Mouse (Mus musculus) cerebellum, adult 8-10 months (tissue): ENCODE data around the gene Mfng.

Experiments
- DNase-seq: peaks from one replicate; pipeline ENCODE4 v3.0.0; 2022

Gene Mfng

GRCm38 (mm10) chr15:78754144-78754543 is 19.1 kb downstream of the Mfng start:
- no peak for DNase-seq

GRCm38 (mm10) chr15:78752991-78753390 is 20.3 kb downstream of the Mfng start:
- no peak for DNase-seq

GRCm38 (mm10) chr15:78750608-78751350 is 22.5 kb downstream of the Mfng start:
- no peak for DNase-seq

- no peak for DNase-seq
Observed at GRCm38 (mm10) chr15:78749855-78750254, 23.4 kb downstream of the Mfng start.

- DNase-seq = peak; percentile 48
Observed at GRCm38 (mm10) chr15:78744206-78744605, 29.1 kb downstream of the Mfng start.

- no peak for DNase-seq
Observed at GRCm38 (mm10) chr15:78742831-78743230, 30.4 kb downstream of the Mfng start.

- no peak for DNase-seq
Observed at GRCm38 (mm10) chr15:78740662-78741061, 32.6 kb downstream of the Mfng start.

- no peak for DNase-seq
Observed at GRCm38 (mm10) chr15:78737146-78737545, 36.1 kb downstream of the Mfng start.

- DNase-seq = no peak
Observed at GRCm38 (mm10) chr15:78736681-78737100, 36.6 kb downstream of the Mfng start.

GRCm38 (mm10) chr15:78736181-78736579 is 37.1 kb downstream of the Mfng start:
- no peak for DNase-seq

GRCm38 (mm10) chr15:78735431-78736180 is 37.7 kb downstream of the Mfng start:
- no peak for DNase-seq

- no peak for DNase-seq
Observed at GRCm38 (mm10) chr15:78731830-78732229, 41.4 kb downstream of the Mfng start.

GRCm38 (mm10) chr15:78730315-78731049 is 42.8 kb downstream of the Mfng start:
- no peak for DNase-seq

GRCm38 (mm10) chr15:78726697-78727096 is 46.6 kb downstream of the Mfng start:
- no peak for DNase-seq

- no peak for DNase-seq
Observed at GRCm38 (mm10) chr15:78720532-78720931, 52.7 kb downstream of the Mfng start.

GRCm38 (mm10) chr15:78720094-78720493 is 53.2 kb downstream of the Mfng start:
- peak; percentile 51 for DNase-seq

GRCm38 (mm10) chr15:78719416-78719815 is 53.9 kb downstream of the Mfng start:
- no peak for DNase-seq

- no peak for DNase-seq
Observed at GRCm38 (mm10) chr15:78718290-78719250, 54.7 kb downstream of the Mfng start, which contains the start of gene Elfn2. Elfn2 (minus strand) TSS chr15:78718771.

- no peak for DNase-seq
Observed at GRCm38 (mm10) chr15:78716936-78717335, 56.3 kb downstream of the Mfng start.

GRCm38 (mm10) chr15:78715856-78716255 is 57.4 kb downstream of the Mfng start:
- DNase-seq = no peak

GRCm38 (mm10) chr15:78713751-78714150 is 59.5 kb downstream of the Mfng start:
- DNase-seq = no peak
